Mouse (Mus musculus): ENCODE data around the gene Mfsd6l. TPM values are rescaled to one million over a fixed set of nuclear protein-coding genes. Genes with fewer than 3 reads are reported as not detected.
A peak's percentile ranks its signal among the peaks of the same experiment; 100 is the strongest.

The Mfsd6l gene
- polyA plus RNA-seq, 1 experiment from 2014 or later, result 0.32 TPM

DNA sequence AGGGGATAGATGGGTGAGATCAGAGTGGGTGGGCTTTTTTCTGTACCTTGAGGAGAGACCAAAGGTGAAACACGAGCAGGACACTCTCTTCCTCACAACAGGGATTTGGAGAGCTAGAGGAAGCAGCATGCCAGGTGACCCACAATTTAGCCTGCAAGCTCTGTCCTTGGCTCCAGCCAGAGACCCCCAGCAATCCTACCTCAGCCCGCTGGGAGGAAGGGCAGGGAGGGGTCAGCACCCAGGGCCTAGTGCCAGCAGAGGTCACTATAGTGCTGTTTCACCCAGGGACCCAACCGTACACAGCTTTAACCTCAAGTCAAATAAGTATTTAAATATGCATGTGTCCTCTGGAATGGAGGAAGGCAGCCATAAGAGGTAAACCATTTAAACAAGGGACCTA, 29.9 kb downstream of the Mfsd6l start:
- Histone ChIP-seq H3K4me1 (no peaks in the 10 kb centered on the region), H3K4me2 (no peak overlapping the region), H3K27me3 (no peaks in the 10 kb centered on the region), H3K36me3 (no peaks in the 10 kb centered on the region), H3K9me3 (no peaks in the 10 kb centered on the region), H3K4me3 (no peak overlapping the region), H3K27ac (no peak overlapping the region), H3K9ac (no peak overlapping the region)
- ATAC-seq (ENCODE audit: insufficient number of reproducible peaks, low FRiP score, low TSS enrichment, low read depth), result no peak
- WGBS, result 24% methylated on average over 3 of the region's 3 CpGs

- H3K9ac ChIP-seq, result no peak within 1 kb of the TSS
- no peak for ATAC-seq (ENCODE audit: insufficient number of reproducible peaks, low FRiP score, low TSS enrichment, low read depth)
- no peak within 1 kb of the TSS for H3K4me3 ChIP-seq
- no peaks in the 10 kb centered on the region for H3K27me3 ChIP-seq
- WGBS, result 81% methylated on average over 5 of the region's 5 CpGs
- no peaks in the 10 kb centered on the region for H3K36me3 ChIP-seq
- H3K4me1 ChIP-seq, result no peaks in the 10 kb centered on the region
- no peaks in the 10 kb centered on the region for H3K9me3 ChIP-seq
- no peak within 1 kb of the TSS for H3K4me2 ChIP-seq
- no peak within 1 kb of the TSS for H3K27ac ChIP-seq
Measured at GRCm38 (mm10) chr11:68586721-68587120, 30.7 kb downstream of the Mfsd6l start, which contains the start of gene Ccdc42. Gene Ccdc42, plus strand, starts transcription at chr11:68587021.

- H3K4me3 ChIP-seq, result no peak overlapping the region
- H3K9me3 ChIP-seq, result no peaks in the 10 kb centered on the region
- WGBS, result 77% methylated on average over 8 of the region's 8 CpGs
- H3K9ac ChIP-seq, result no peak overlapping the region
- no peaks in the 10 kb centered on the region for H3K27me3 ChIP-seq
- H3K36me3 ChIP-seq, result no peaks in the 10 kb centered on the region
- ATAC-seq (ENCODE audit: insufficient number of reproducible peaks, low FRiP score, low TSS enrichment, low read depth), result no peak
- peaks cover 10% of the 10 kb centered on the region for H3K4me1 ChIP-seq
- no peak overlapping the region for H3K4me2 ChIP-seq
- no peak overlapping the region for H3K27ac ChIP-seq
Measured at GRCm38 (mm10) chr11:68589055-68589809, 33.2 kb downstream of the Mfsd6l start.

GRCm38 (mm10) chr11:68591708-68592107, 35.7 kb downstream of the Mfsd6l start:
- no peak for ATAC-seq (ENCODE audit: insufficient number of reproducible peaks, low FRiP score, low TSS enrichment, low read depth)
- Histone ChIP-seq H3K27me3 (no peaks in the 10 kb centered on the region), H3K4me2 (no peak overlapping the region), H3K4me3 (no peak overlapping the region), H3K4me1 (peaks cover 16% of the 10 kb centered on the region), H3K9ac (no peak overlapping the region), H3K9me3 (no peaks in the 10 kb centered on the region), H3K36me3 (no peaks in the 10 kb centered on the region), H3K27ac (no peak overlapping the region)
- 44% methylated on average over 5 of the region's 5 CpGs for WGBS

DNA sequence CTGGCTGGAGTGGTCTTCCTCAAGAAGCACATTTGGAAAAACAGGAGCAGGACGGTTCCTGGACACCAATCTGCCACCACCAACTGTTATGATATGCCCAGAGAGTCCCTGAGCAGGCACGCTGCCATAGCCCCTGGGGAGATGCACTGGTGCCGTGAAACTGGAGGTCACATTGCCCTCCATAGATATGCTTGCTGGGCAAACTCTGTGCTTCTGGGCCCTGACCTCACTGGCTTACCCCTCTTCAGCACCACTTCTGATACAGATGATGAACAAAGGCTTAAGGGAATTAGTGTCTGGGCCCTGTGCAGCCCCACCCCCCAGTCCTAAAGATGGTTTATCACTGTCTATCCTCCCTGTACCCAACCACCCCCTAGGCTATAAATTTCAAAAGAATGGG, 37.3 kb downstream of the Mfsd6l start:
- no peak for ATAC-seq (ENCODE audit: insufficient number of reproducible peaks, low FRiP score, low TSS enrichment, low read depth)
- Histone ChIP-seq H3K36me3 (no peaks in the 10 kb centered on the region), H3K27ac (no peak overlapping the region), H3K27me3 (no peaks in the 10 kb centered on the region), H3K4me1 (peaks cover 17% of the 10 kb centered on the region), H3K4me3 (no peak overlapping the region), H3K4me2 (no peak overlapping the region), H3K9ac (no peak overlapping the region), H3K9me3 (no peaks in the 10 kb centered on the region)
- WGBS, result 53% methylated on average over 3 of the region's 3 CpGs

DNA sequence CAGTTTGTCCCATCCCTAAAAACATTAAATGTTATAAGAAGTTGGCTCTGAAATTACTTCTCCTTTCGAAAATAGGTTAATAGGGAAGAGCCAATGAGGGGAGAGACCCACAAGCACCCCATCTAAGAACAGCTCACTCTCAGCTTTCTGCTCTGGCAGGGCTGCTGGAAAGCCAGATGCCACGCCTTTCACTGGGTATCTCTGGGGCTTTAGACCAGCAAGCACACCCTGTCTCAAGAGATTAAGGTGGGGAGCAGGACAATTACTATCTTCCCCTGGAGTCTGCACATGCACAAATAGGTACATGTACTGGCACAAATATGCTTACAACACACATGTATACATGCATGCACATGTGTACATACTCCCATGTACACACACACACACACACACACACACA, 41.9 kb downstream of the Mfsd6l start:
- no peak for ATAC-seq (ENCODE audit: insufficient number of reproducible peaks, low FRiP score, low TSS enrichment, low read depth)
- no peak overlapping the region for H3K27ac ChIP-seq
- 87% methylated on average over 2 of the region's 2 CpGs for WGBS

DNA sequence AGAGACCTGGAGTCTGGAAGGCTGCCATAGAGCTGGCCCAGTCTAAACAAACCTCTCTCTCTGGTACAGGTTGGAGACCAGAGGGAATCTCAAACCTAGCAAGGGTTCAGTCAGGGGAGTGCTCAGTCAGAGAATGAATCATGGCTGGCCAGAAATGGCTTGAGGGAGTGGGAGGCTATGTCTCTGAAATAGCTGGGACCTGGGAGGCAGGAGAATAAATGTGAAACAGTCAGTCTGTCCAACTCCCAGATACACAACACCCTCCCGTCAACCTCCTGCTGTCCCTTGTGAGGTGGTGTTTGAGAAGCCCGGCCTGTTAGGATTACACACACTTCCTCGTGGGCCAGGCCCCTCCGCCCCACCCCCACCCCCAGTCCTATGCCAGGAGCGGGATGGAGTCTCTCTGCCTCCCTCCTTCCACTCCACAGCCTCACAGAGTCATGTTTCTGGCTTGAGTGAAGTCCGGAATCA, 44.6 kb downstream of the Mfsd6l start:
- H3K27ac ChIP-seq, result peak overlapping the region; percentile 89
- no peaks in the 10 kb centered on the region for H3K27me3 ChIP-seq
- WGBS, result 20% methylated on average over 6 of the region's 6 CpGs
- no peaks in the 10 kb centered on the region for H3K9me3 ChIP-seq
- no peak overlapping the region for H3K4me2 ChIP-seq
- H3K9ac ChIP-seq, result no peak overlapping the region
- H3K4me1 ChIP-seq, result peaks cover 37% of the 10 kb centered on the region
- ATAC-seq (ENCODE audit: insufficient number of reproducible peaks, low FRiP score, low TSS enrichment, low read depth), result peak; percentile 28; the same call in 1 of the 2 replicates
- H3K4me3 ChIP-seq, result no peak overlapping the region
- H3K36me3 ChIP-seq, result no peaks in the 10 kb centered on the region

More for the DNA sequence above, 41.9 kb downstream of the Mfsd6l start:
- no peak overlapping the region for H3K4me3 ChIP-seq
- no peak overlapping the region for H3K9ac ChIP-seq
- no peaks in the 10 kb centered on the region for H3K9me3 ChIP-seq
- no peak overlapping the region for H3K4me2 ChIP-seq
- no peaks in the 10 kb centered on the region for H3K36me3 ChIP-seq
- H3K27me3 ChIP-seq, result no peaks in the 10 kb centered on the region
- H3K4me1 ChIP-seq, result peaks cover 49% of the 10 kb centered on the region

DNA sequence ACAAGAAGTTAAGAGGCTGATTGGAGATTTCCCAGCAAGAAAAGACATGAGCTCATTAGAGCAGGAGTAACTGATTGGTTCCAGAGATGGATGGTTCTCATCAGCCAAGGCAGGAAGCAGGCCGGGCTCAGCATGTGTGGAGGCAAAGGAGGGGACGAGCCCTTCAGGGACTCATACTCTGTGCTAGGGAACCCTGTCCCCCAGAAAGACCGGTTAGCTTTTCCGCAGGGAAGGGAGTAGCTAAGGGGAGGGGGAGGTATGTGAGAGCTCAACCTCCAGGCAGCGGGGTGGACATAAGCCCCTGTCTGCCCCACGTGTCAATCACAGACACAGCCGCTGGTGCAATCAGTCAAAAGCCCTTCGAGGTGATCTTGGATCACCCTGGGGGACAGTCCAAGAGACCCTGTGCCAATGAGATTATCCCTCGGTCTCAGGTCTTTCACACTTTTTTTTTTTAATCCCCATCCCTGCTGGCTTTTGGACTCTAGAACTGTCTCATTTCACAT, 45.6 kb downstream of the Mfsd6l start:
- Histone ChIP-seq H3K27me3 (no peaks in the 10 kb centered on the region), H3K4me2 (no peak overlapping the region), H3K4me1 (peaks cover 36% of the 10 kb centered on the region), H3K27ac (peak overlapping the region; percentile 89), H3K36me3 (no peaks in the 10 kb centered on the region), H3K4me3 (no peak overlapping the region), H3K9me3 (no peaks in the 10 kb centered on the region), H3K9ac (no peak overlapping the region)
- 7% methylated on average over 9 of the region's 9 CpGs for WGBS
- no peak for ATAC-seq (ENCODE audit: insufficient number of reproducible peaks, low FRiP score, low TSS enrichment, low read depth)

GRCm38 (mm10) chr11:68602200-68602931, 46.4 kb downstream of the Mfsd6l start:
- Histone ChIP-seq H3K4me3 (no peak overlapping the region), H3K27me3 (no peaks in the 10 kb centered on the region), H3K9me3 (no peaks in the 10 kb centered on the region), H3K36me3 (no peaks in the 10 kb centered on the region), H3K4me1 (peaks cover 33% of the 10 kb centered on the region), H3K4me2 (0 out of 2 replicates have a peak overlapping the region, but pooled peaks have one; percentile 3), H3K9ac (no peak overlapping the region), H3K27ac (peak overlapping the region; percentile 89)
- peak; percentile 74; the same call in 1 of the 2 replicates for ATAC-seq (ENCODE audit: insufficient number of reproducible peaks, low FRiP score, low TSS enrichment, low read depth)
- 13% methylated on average over 8 of the region's 8 CpGs for WGBS

- H3K4me3 ChIP-seq, result no peak overlapping the region
Measured at GRCm38 (mm10) chr11:68607046-68607445, 51.1 kb downstream of the Mfsd6l start.

More at GRCm38 (mm10) chr11:68607046-68607445, 51.1 kb downstream of the Mfsd6l start:
- Histone ChIP-seq H3K36me3 (no peaks in the 10 kb centered on the region), H3K9me3 (no peaks in the 10 kb centered on the region), H3K9ac (no peak overlapping the region), H3K27me3 (no peaks in the 10 kb centered on the region), H3K4me2 (no peak overlapping the region), H3K27ac (no peak overlapping the region), H3K4me1 (peaks cover 13% of the 10 kb centered on the region)
- 70% methylated on average over 2 of the region's 2 CpGs for WGBS
- no peak for ATAC-seq (ENCODE audit: insufficient number of reproducible peaks, low FRiP score, low TSS enrichment, low read depth)
